Mouse (Mus musculus): ENCODE measurements around the gene Mrpl47. TPM values are rescaled to one million over a fixed set of nuclear protein-coding genes. Genes with fewer than 3 reads are reported as not detected.

Gene Mrpl47
- polyA plus RNA-seq, 1 experiment, result 0.82 TPM

GRCm38 (mm10) chr3:32694211-32694610 lies 43.2 kb downstream of the Mrpl47 start:
- no peak overlapping the region for H3K27ac ChIP-seq (ENCODE audit: insufficient read depth, low read length)
- no peaks in the 10 kb centered on the region for H3K4me1 ChIP-seq (ENCODE audit: control insufficient read depth, insufficient read depth, insufficient read length)
- no peaks in the 10 kb centered on the region for H3K27me3 ChIP-seq (ENCODE audit: control insufficient read depth, insufficient read depth, low read length)
- H3K36me3 ChIP-seq (ENCODE audit: control insufficient read depth, insufficient read depth, low read length), result no peaks in the 10 kb centered on the region
- DNase-seq (ENCODE audit: low read depth in 1 of 2, low spot score in 2 of 2), result no peak
- TF ChIP-seq POLR2A (IDR thresholded peaks at IDR 0.05; ENCODE audit: low read depth, low read length) (no peak), CTCF (IDR thresholded peaks at IDR 0.05; ENCODE audit: extremely low read depth, insufficient read depth, insufficient read length, insufficient replicate concordance) (no peak)
- H3K4me3 ChIP-seq (ENCODE audit: extremely low read depth, insufficient read depth, insufficient read length), result no peak overlapping the region
- 86% methylated on average over 5 of the region's 5 CpGs for WGBS

- no peaks in the 10 kb centered on the region for H3K4me1 ChIP-seq (ENCODE audit: control insufficient read depth, insufficient read depth, insufficient read length)
- no peak for DNase-seq (ENCODE audit: low read depth in 1 of 2, low spot score in 2 of 2)
- no peaks in the 10 kb centered on the region for H3K27me3 ChIP-seq (ENCODE audit: control insufficient read depth, insufficient read depth, low read length)
- H3K4me3 ChIP-seq (ENCODE audit: extremely low read depth, insufficient read depth, insufficient read length), result no peak overlapping the region
- H3K36me3 ChIP-seq (ENCODE audit: control insufficient read depth, insufficient read depth, low read length), result no peaks in the 10 kb centered on the region
- WGBS, result 87% methylated on average over 5 of the region's 5 CpGs
- H3K27ac ChIP-seq (ENCODE audit: insufficient read depth, low read length), result no peak overlapping the region
- TF ChIP-seq POLR2A (IDR thresholded peaks at IDR 0.05; ENCODE audit: low read depth, low read length), result no peak
- TF ChIP-seq CTCF (IDR thresholded peaks at IDR 0.05; ENCODE audit: extremely low read depth, insufficient read depth, insufficient read length, insufficient replicate concordance), result no peak
These were observed 45.6 kb downstream of the Mrpl47 start for GRCm38 (mm10) chr3:32691841-32692240.

GRCm38 (mm10) chr3:32690901-32691300 lies 46.5 kb downstream of the Mrpl47 start:
- H3K27ac ChIP-seq (ENCODE audit: insufficient read depth, low read length), result no peak overlapping the region

GRCm38 (mm10) chr3:32690008-32690407 lies 47.4 kb downstream of the Mrpl47 start:
- no peak for DNase-seq (ENCODE audit: low read depth in 1 of 2, low spot score in 2 of 2)
- no peak overlapping the region for H3K4me3 ChIP-seq (ENCODE audit: extremely low read depth, insufficient read depth, insufficient read length)
- 82% methylated on average over 3 of the region's 3 CpGs for WGBS
- H3K27me3 ChIP-seq (ENCODE audit: control insufficient read depth, insufficient read depth, low read length), result no peaks in the 10 kb centered on the region
- no peak overlapping the region for H3K27ac ChIP-seq (ENCODE audit: insufficient read depth, low read length)
- H3K36me3 ChIP-seq (ENCODE audit: control insufficient read depth, insufficient read depth, low read length), result no peaks in the 10 kb centered on the region
- TF ChIP-seq CTCF (IDR thresholded peaks at IDR 0.05; ENCODE audit: extremely low read depth, insufficient read depth, insufficient read length, insufficient replicate concordance), result no peak
- no peak for TF ChIP-seq POLR2A (IDR thresholded peaks at IDR 0.05; ENCODE audit: low read depth, low read length)
- no peaks in the 10 kb centered on the region for H3K4me1 ChIP-seq (ENCODE audit: control insufficient read depth, insufficient read depth, insufficient read length)

More at GRCm38 (mm10) chr3:32690901-32691300, 46.5 kb downstream of the Mrpl47 start:
- TF ChIP-seq POLR2A (IDR thresholded peaks at IDR 0.05; ENCODE audit: low read depth, low read length) (no peak), CTCF (IDR thresholded peaks at IDR 0.05; ENCODE audit: extremely low read depth, insufficient read depth, insufficient read length, insufficient replicate concordance) (no peak)
- 44% methylated on average over 1 of the region's 1 CpGs for WGBS
- Histone ChIP-seq H3K36me3 (ENCODE audit: control insufficient read depth, insufficient read depth, low read length) (no peaks in the 10 kb centered on the region), H3K27me3 (ENCODE audit: control insufficient read depth, insufficient read depth, low read length) (no peaks in the 10 kb centered on the region), H3K4me3 (ENCODE audit: extremely low read depth, insufficient read depth, insufficient read length) (no peak overlapping the region), H3K4me1 (ENCODE audit: control insufficient read depth, insufficient read depth, insufficient read length) (no peaks in the 10 kb centered on the region)
- no peak for DNase-seq (ENCODE audit: low read depth in 1 of 2, low spot score in 2 of 2)

- Histone ChIP-seq H3K27ac (ENCODE audit: insufficient read depth, low read length) (no peak overlapping the region), H3K27me3 (ENCODE audit: control insufficient read depth, insufficient read depth, low read length) (no peaks in the 10 kb centered on the region), H3K36me3 (ENCODE audit: control insufficient read depth, insufficient read depth, low read length) (no peaks in the 10 kb centered on the region), H3K4me3 (ENCODE audit: extremely low read depth, insufficient read depth, insufficient read length) (no peak overlapping the region), H3K4me1 (ENCODE audit: control insufficient read depth, insufficient read depth, insufficient read length) (no peaks in the 10 kb centered on the region)
- TF ChIP-seq POLR2A (IDR thresholded peaks at IDR 0.05; ENCODE audit: low read depth, low read length), result no peak
- no peak for TF ChIP-seq CTCF (IDR thresholded peaks at IDR 0.05; ENCODE audit: extremely low read depth, insufficient read depth, insufficient read length, insufficient replicate concordance)
- DNase-seq (ENCODE audit: low read depth in 1 of 2, low spot score in 2 of 2), result no peak
- 80% methylated on average over 9 of the region's 9 CpGs for WGBS
These were observed 47.8 kb downstream of the Mrpl47 start for GRCm38 (mm10) chr3:32689567-32689999.

GRCm38 (mm10) chr3:32687156-32687555 lies 50.2 kb downstream of the Mrpl47 start:
- no peaks in the 10 kb centered on the region for H3K36me3 ChIP-seq (ENCODE audit: control insufficient read depth, insufficient read depth, low read length)
- DNase-seq (ENCODE audit: low read depth in 1 of 2, low spot score in 2 of 2), result no peak
- 62% methylated on average over 4 of the region's 4 CpGs for WGBS
- TF ChIP-seq POLR2A (IDR thresholded peaks at IDR 0.05; ENCODE audit: low read depth, low read length) (no peak), CTCF (IDR thresholded peaks at IDR 0.05; ENCODE audit: extremely low read depth, insufficient read depth, insufficient read length, insufficient replicate concordance) (no peak)
- H3K4me1 ChIP-seq (ENCODE audit: control insufficient read depth, insufficient read depth, insufficient read length), result no peaks in the 10 kb centered on the region
- no peaks in the 10 kb centered on the region for H3K27me3 ChIP-seq (ENCODE audit: control insufficient read depth, insufficient read depth, low read length)
- no peak overlapping the region for H3K27ac ChIP-seq (ENCODE audit: insufficient read depth, low read length)
- no peak overlapping the region for H3K4me3 ChIP-seq (ENCODE audit: extremely low read depth, insufficient read depth, insufficient read length)

- Histone ChIP-seq H3K27me3 (ENCODE audit: control insufficient read depth, insufficient read depth, low read length) (no peaks in the 10 kb centered on the region), H3K27ac (ENCODE audit: insufficient read depth, low read length) (no peak overlapping the region), H3K4me1 (ENCODE audit: control insufficient read depth, insufficient read depth, insufficient read length) (no peaks in the 10 kb centered on the region), H3K4me3 (ENCODE audit: extremely low read depth, insufficient read depth, insufficient read length) (no peak overlapping the region), H3K36me3 (ENCODE audit: control insufficient read depth, insufficient read depth, low read length) (no peaks in the 10 kb centered on the region)
- WGBS, result 69% methylated on average over 1 of the region's 1 CpGs
- TF ChIP-seq CTCF (IDR thresholded peaks at IDR 0.05; ENCODE audit: extremely low read depth, insufficient read depth, insufficient read length, insufficient replicate concordance), result no peak
- no peak for TF ChIP-seq POLR2A (IDR thresholded peaks at IDR 0.05; ENCODE audit: low read depth, low read length)
- DNase-seq (ENCODE audit: low read depth in 1 of 2, low spot score in 2 of 2), result no peak
These were observed 50.9 kb downstream of the Mrpl47 start for GRCm38 (mm10) chr3:32686537-32686936.
